Mouse (Mus musculus) forebrain, embryonic 11.5 days (tissue): ENCODE measurements around the gene Slc22a18. TPM values are rescaled to one million over a fixed set of nuclear protein-coding genes. Genes with fewer than 3 reads are reported as not detected.
A peak's percentile ranks its signal among the peaks of the same experiment; 100 is the strongest.

Source experiments
- ATAC-seq: fragments of 200-750 bp; cut with Nextera tagmentation; replicated peaks from 2 replicates; pipeline ENCODE4 v1.8.0; 2017; ENCODE audit warnings: moderate TSS enrichment; ENCODE audit not compliant: low FRiP score
- DNase-seq: peaks from one replicate; pipeline ENCODE4 v3.0.0-alpha.2; 2017; ENCODE audit warnings: low spot score
- H3K27ac ChIP-seq: fragments of 300-500 bp; sonication (generic); 2 replicates; pipeline ENCODE4 v1.5.1; 2014; ENCODE audit warnings: low read depth, low read length
- H3K27me3 ChIP-seq: fragments of 300-500 bp; sonication (generic); 2 replicates; pipeline ENCODE4 v1.6.1; 2014; ENCODE audit warnings: mild to moderate bottlenecking, low read length, mixed read lengths; ENCODE audit not compliant: control insufficient read depth, insufficient read depth
- H3K36me3 ChIP-seq: fragments of 300-500 bp; sonication (generic); 2 replicates; pipeline ENCODE4 v1.6.1; 2014; ENCODE audit warnings: mild to moderate bottlenecking, low read length, moderate library complexity, mixed read lengths; ENCODE audit not compliant: control insufficient read depth, insufficient read depth
- H3K4me1 ChIP-seq: fragments of 300-500 bp; sonication (generic); replicated peaks from 2 replicates; pipeline ENCODE4 v1.6.1; 2014; ENCODE audit warnings: low read length, mixed read lengths; ENCODE audit not compliant: control insufficient read depth, insufficient read depth
- H3K4me2 ChIP-seq: fragments of 300-500 bp; sonication (generic); 2 replicates; pipeline ENCODE4 v1.6.1; 2014; ENCODE audit warnings: low read depth, mild to moderate bottlenecking, low read length, moderate library complexity, mixed read lengths; ENCODE audit not compliant: severe bottlenecking
- H3K4me3 ChIP-seq: fragments of 300-500 bp; sonication (generic); 2 replicates; pipeline ENCODE4 v1.5.1; 2014; ENCODE audit warnings: low read depth, low read length
- H3K9ac ChIP-seq: fragments of 300-500 bp; sonication (generic); 2 replicates; pipeline ENCODE4 v1.6.1; 2014; ENCODE audit warnings: low read length
- H3K9me3 ChIP-seq: fragments of 300-500 bp; sonication (generic); 2 replicates; pipeline ENCODE4 v1.6.1; 2016; ENCODE audit warnings: low read length, mixed read lengths; ENCODE audit not compliant: control insufficient read depth
- WGBS: fragments of 180-500 bp; shearing (Covaris S2); extraction: QIAGEN DNeasy Blood & Tissue Kit; methylation state at CpG from one replicate; pipeline ENCODE4 v1.1.7; 2014; 5-methylcytosine and 5-hydroxymethylcytosine counted together
- polyA plus RNA-seq: library from polyadenylated mRNA; unstranded; fragments of >200 nt; fragmentation: Nextera tagmentation; extraction: Ambion mirVana; gene quantifications from 2 replicates; pipeline ENCODE4 v1.2.1, GENCODE M21; 2014

Gene Slc22a18
- polyA plus RNA-seq, 1 experiment from 2014 or later: 0.20 TPM

DNA sequence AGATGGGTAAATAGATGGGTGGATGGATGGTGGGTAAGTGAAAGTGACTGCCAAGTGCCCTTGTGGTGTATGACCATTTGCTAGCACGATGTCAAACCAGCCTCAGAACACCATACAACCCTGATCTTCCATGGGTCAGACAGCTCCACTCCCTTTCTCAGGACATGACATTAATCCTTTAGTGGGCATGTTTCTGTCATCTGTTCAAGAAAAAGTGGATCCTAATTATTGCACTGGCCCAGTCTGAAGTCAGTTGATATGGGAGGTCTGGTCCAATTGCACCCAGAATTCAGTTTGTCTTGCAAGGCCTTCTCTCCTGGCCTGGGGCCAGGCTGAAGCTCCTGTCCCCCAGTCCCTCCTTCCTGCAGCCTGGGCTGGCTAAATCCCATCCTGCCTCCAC, 34.6 kb upstream of the Slc22a18 start:
- Histone ChIP-seq H3K27me3 (peaks cover 60% of the 10 kb centered on the region), H3K27ac (no peak overlapping the region), H3K36me3 (no peaks in the 10 kb centered on the region), H3K9ac (no peak overlapping the region), H3K4me3 (no peak overlapping the region), H3K9me3 (no peaks in the 10 kb centered on the region), H3K4me2 (no peak overlapping the region), H3K4me1 (peaks cover 13% of the 10 kb centered on the region)
- DNase-seq (no peak), ATAC-seq (no peak)
- WGBS: 83% methylated on average over 1 of the region's 1 CpGs

GRCm38 (mm10) chr7:143444580-143444954, 29.0 kb upstream of the Slc22a18 start:
- H3K36me3 ChIP-seq: no peaks in the 10 kb centered on the region
- peak overlapping the region; percentile 52; the same call in 1 of the 2 replicates for H3K4me2 ChIP-seq
- H3K27me3 ChIP-seq: peaks cover 54% of the 10 kb centered on the region
- H3K9me3 ChIP-seq: no peaks in the 10 kb centered on the region
- no peak overlapping the region for H3K4me3 ChIP-seq
- DNase-seq (no peak), ATAC-seq (no peak)
- peaks cover 14% of the 10 kb centered on the region for H3K4me1 ChIP-seq
- H3K9ac ChIP-seq: 0 out of 2 replicates have a peak overlapping the region, but pooled peaks have one; percentile 13
- 12% methylated on average over 8 of the region's 8 CpGs for WGBS
- peak overlapping the region; percentile 63; the same call in 1 of the 2 replicates for H3K27ac ChIP-seq

GRCm38 (mm10) chr7:143444955-143445648, 28.4 kb upstream of the Slc22a18 start:
- Histone ChIP-seq H3K27me3 (peaks cover 53% of the 10 kb centered on the region), H3K36me3 (no peaks in the 10 kb centered on the region), H3K4me2 (peak overlapping the region; percentile 52), H3K9ac (peak overlapping the region; percentile 56), H3K27ac (peak overlapping the region; percentile 63; the same call in 1 of the 2 replicates), H3K9me3 (no peaks in the 10 kb centered on the region), H3K4me3 (peak overlapping the region; percentile 25), H3K4me1 (peaks cover 14% of the 10 kb centered on the region)
- DNase-seq (peak; percentile 70), ATAC-seq (peak; percentile 47)
- 1% methylated on average over 55 of the region's 55 CpGs for WGBS

DNA sequence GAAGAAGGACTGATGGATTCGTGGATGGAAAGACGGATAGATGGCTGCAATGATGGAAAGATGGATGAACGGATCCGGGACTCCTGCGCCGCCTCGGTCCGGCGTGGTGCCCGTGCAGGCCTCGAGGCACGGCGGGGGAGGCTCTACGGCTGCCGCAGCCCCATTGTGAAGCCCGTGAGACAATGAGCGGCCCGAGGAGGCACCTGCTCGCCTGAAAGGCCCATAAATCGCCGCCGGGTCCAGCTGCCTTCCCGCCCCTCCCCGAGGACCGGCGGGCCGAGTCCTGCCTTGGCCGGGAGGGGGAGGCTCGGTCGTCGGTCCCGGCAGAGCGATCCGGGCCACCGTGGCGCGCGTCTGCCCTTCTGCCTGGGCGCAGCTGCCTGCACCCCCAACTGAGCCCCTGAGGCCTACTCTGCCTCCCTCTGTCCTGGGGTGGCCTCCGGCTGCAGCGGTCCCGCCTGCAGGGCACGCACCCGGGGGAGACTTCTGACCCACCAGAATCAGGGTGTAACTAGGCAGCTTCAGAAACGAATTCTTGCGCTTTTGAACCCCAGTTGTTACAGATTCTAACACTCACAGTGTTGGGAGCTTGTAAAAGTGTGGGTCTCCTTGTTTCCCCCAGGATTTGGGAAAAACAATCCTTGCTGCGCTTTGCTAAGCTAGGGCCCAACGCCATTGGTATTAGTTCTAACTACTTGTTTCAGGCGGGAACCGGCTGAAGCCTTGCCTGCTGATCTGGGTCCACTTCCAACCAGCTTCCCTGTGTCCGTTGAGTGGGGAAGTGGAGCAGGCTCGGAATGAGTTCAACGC, 27.7 kb upstream of the Slc22a18 start:
- ATAC-seq: peak; percentile 67
- Histone ChIP-seq H3K9ac (peak overlapping the region; percentile 56), H3K4me3 (peak overlapping the region; percentile 25), H3K27ac (peak overlapping the region; percentile 63; the same call in 1 of the 2 replicates), H3K4me1 (peaks cover 14% of the 10 kb centered on the region), H3K9me3 (no peaks in the 10 kb centered on the region), H3K27me3 (peaks cover 46% of the 10 kb centered on the region), H3K4me2 (peak overlapping the region; percentile 52), H3K36me3 (no peaks in the 10 kb centered on the region)
- 4% methylated on average over 53 of the region's 53 CpGs for WGBS
- DNase-seq: peak; percentile 73

DNA sequence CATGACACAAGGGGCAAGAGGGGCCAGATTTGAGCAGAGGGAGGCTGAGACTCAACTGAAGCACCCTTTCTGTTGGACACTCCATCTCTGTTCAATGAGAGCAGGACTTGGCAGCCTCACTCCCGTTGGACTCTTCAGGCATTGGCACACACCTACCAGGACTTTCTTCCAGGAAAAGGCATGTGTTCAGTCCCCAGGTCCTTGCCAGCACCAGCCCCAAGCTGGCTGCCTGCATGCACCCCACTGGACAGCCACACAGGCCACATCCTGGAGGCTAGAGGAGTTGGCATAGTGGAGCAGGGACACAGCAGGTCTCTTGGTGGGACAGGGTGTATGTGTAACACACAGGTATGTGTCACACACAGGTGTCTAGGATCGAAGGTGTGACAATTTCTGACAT, 26.4 kb upstream of the Slc22a18 start:
- DNase-seq: no peak
- whole genome bisulfite sequencing: 73% methylated on average over 2 of the region's 2 CpGs
- Histone ChIP-seq H3K27me3 (peaks cover 40% of the 10 kb centered on the region), H3K36me3 (no peaks in the 10 kb centered on the region), H3K4me3 (no peak overlapping the region), H3K4me1 (peaks cover 14% of the 10 kb centered on the region), H3K9me3 (no peaks in the 10 kb centered on the region), H3K27ac (no peak overlapping the region), H3K4me2 (no peak overlapping the region), H3K9ac (no peak overlapping the region)
- no peak for ATAC-seq

DNA sequence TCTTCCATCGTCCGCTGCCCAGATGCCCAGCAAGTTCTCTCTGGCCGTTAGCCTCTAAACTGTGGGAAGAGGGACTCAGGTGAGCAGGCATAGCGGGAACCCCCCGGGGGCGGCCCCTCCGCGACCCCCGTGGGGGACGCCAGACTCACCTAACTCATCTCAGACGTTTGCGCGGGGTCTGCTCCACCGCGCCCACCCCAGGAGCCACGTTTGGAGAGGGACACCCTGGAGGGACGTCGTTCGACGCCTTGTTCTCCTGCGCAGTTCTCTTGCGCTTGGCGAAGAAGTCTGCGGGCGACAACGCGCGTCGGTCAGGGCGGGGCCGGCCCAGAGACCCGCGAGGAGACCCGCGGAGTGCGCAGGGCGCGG, 14.6 kb upstream of the Slc22a18 start:
- peak overlapping the region; percentile 51 for H3K4me2 ChIP-seq
- H3K27me3 ChIP-seq: peaks cover 19% of the 10 kb centered on the region
- H3K9ac ChIP-seq: peak overlapping the region; percentile 62
- no peak overlapping the region for H3K27ac ChIP-seq
- H3K36me3 ChIP-seq: no peaks in the 10 kb centered on the region
- no peak for ATAC-seq
- WGBS: 26% methylated on average over 32 of the region's 38 CpGs
- peak overlapping the region; percentile 45 for H3K4me3 ChIP-seq
- H3K9me3 ChIP-seq: peaks cover 19% of the 10 kb centered on the region
- peak; percentile 66 for DNase-seq
- peaks cover 6% of the 10 kb centered on the region; the same call in 1 of the 2 replicates for H3K4me1 ChIP-seq

GRCm38 (mm10) chr7:143459332-143460211, 14.0 kb upstream of the Slc22a18 start:
- Histone ChIP-seq H3K4me1 (peaks cover 8% of the 10 kb centered on the region; the same call in 1 of the 2 replicates), H3K4me2 (peak overlapping the region; percentile 51), H3K9me3 (peaks cover 19% of the 10 kb centered on the region), H3K9ac (peak overlapping the region; percentile 62), H3K36me3 (no peaks in the 10 kb centered on the region), H3K27me3 (peaks cover 19% of the 10 kb centered on the region), H3K4me3 (peak overlapping the region; percentile 45), H3K27ac (peak overlapping the region; percentile 31; the same call in 1 of the 2 replicates)
- DNase-seq: peak; percentile 67
- ATAC-seq: no peak
- 36% methylated on average over 97 of the region's 100 CpGs for WGBS
